Mouse (Mus musculus): Measurements from ENCODE around the gene Qtrt2. TPM values are rescaled to one million over a fixed set of nuclear protein-coding genes. Genes with fewer than 3 reads are reported as not detected.

The Qtrt2 gene
- polyA plus RNA-seq, 1 experiment from 2014 or later = 17.6 TPM

- no peaks in the 10 kb centered on the region for H3K4me1 ChIP-seq (ENCODE audit: control insufficient read depth, insufficient read depth, low read depth, low read length)
- no peak overlapping the region for H3K4me3 ChIP-seq (ENCODE audit: low read length)
- H3K9me3 ChIP-seq (ENCODE audit: control insufficient read depth, low read length) = no peaks in the 10 kb centered on the region
- H3K27ac ChIP-seq (ENCODE audit: low read depth, low read length) = no peak overlapping the region
- H3K27me3 ChIP-seq (replicated peaks; ENCODE audit: control insufficient read depth, insufficient read depth, low read length) = no peaks in the 10 kb centered on the region
- H3K36me3 ChIP-seq (ENCODE audit: control insufficient read depth, insufficient read depth, low read length) = no peaks in the 10 kb centered on the region
- H3K4me2 ChIP-seq (ENCODE audit: low read length) = no peak overlapping the region
- no peak overlapping the region for H3K9ac ChIP-seq (ENCODE audit: low read depth, low read length)
- no peak for ATAC-seq
These were observed 26.0 kb downstream of the Qtrt2 start for GRCm38 (mm10) chr16:43900571-43900970.

- H3K4me2 ChIP-seq (ENCODE audit: low read length) = no peak overlapping the region
- H3K9me3 ChIP-seq (ENCODE audit: control insufficient read depth, low read length) = no peaks in the 10 kb centered on the region
- no peak for ATAC-seq
- H3K9ac ChIP-seq (ENCODE audit: low read depth, low read length) = no peak overlapping the region
- no peak overlapping the region for H3K4me3 ChIP-seq (ENCODE audit: low read length)
- 94% methylated on average over 4 of the region's 4 CpGs for WGBS
- no peaks in the 10 kb centered on the region for H3K4me1 ChIP-seq (ENCODE audit: control insufficient read depth, insufficient read depth, low read depth, low read length)
- H3K36me3 ChIP-seq (ENCODE audit: control insufficient read depth, insufficient read depth, low read length) = no peaks in the 10 kb centered on the region
- no peaks in the 10 kb centered on the region for H3K27me3 ChIP-seq (replicated peaks; ENCODE audit: control insufficient read depth, insufficient read depth, low read length)
- H3K27ac ChIP-seq (ENCODE audit: low read depth, low read length) = no peak overlapping the region
These were observed 26.5 kb downstream of the Qtrt2 start for GRCm38 (mm10) chr16:43900138-43900537.

GRCm38 (mm10) chr16:43894501-43894900 is 32.1 kb downstream of the Qtrt2 start:
- H3K9ac ChIP-seq (ENCODE audit: low read depth, low read length) = no peak overlapping the region
- no peaks in the 10 kb centered on the region for H3K27me3 ChIP-seq (replicated peaks; ENCODE audit: control insufficient read depth, insufficient read depth, low read length)
- WGBS = 96% methylated on average over 8 of the region's 8 CpGs
- H3K4me1 ChIP-seq (ENCODE audit: control insufficient read depth, insufficient read depth, low read depth, low read length) = peaks cover 3% of the 10 kb centered on the region; the same call in 1 of the 2 replicates
- H3K27ac ChIP-seq (ENCODE audit: low read depth, low read length) = no peak overlapping the region
- H3K4me2 ChIP-seq (ENCODE audit: low read length) = no peak overlapping the region
- no peaks in the 10 kb centered on the region for H3K36me3 ChIP-seq (ENCODE audit: control insufficient read depth, insufficient read depth, low read length)
- H3K4me3 ChIP-seq (ENCODE audit: low read length) = no peak overlapping the region
- no peaks in the 10 kb centered on the region for H3K9me3 ChIP-seq (ENCODE audit: control insufficient read depth, low read length)
- no peak for ATAC-seq

- H3K36me3 ChIP-seq (ENCODE audit: control insufficient read depth, insufficient read depth, low read length) = no peaks in the 10 kb centered on the region
- H3K27ac ChIP-seq (ENCODE audit: low read depth, low read length) = no peak overlapping the region
- no peaks in the 10 kb centered on the region for H3K9me3 ChIP-seq (ENCODE audit: control insufficient read depth, low read length)
- H3K9ac ChIP-seq (ENCODE audit: low read depth, low read length) = no peak overlapping the region
- H3K4me1 ChIP-seq (ENCODE audit: control insufficient read depth, insufficient read depth, low read depth, low read length) = peaks cover 16% of the 10 kb centered on the region
- no peaks in the 10 kb centered on the region for H3K27me3 ChIP-seq (replicated peaks; ENCODE audit: control insufficient read depth, insufficient read depth, low read length)
- no peak overlapping the region for H3K4me3 ChIP-seq (ENCODE audit: low read length)
- peak overlapping the region; percentile 71 for H3K4me2 ChIP-seq (ENCODE audit: low read length)
- 86% methylated on average over 4 of the region's 4 CpGs for WGBS
- ATAC-seq = no peak
These were observed 35.8 kb downstream of the Qtrt2 start for GRCm38 (mm10) chr16:43890747-43891336.

GRCm38 (mm10) chr16:43890005-43890336 is 36.6 kb downstream of the Qtrt2 start:
- peak overlapping the region; percentile 71 for H3K4me2 ChIP-seq (ENCODE audit: low read length)
- peaks cover 16% of the 10 kb centered on the region for H3K4me1 ChIP-seq (ENCODE audit: control insufficient read depth, insufficient read depth, low read depth, low read length)
- WGBS = 0% methylated on average over 9 of the region's 9 CpGs
- no peaks in the 10 kb centered on the region for H3K27me3 ChIP-seq (replicated peaks; ENCODE audit: control insufficient read depth, insufficient read depth, low read length)
- H3K4me3 ChIP-seq (ENCODE audit: low read length) = peak overlapping the region; percentile 69
- ATAC-seq = peak; percentile 96
- H3K9ac ChIP-seq (ENCODE audit: low read depth, low read length) = peak overlapping the region; percentile 86
- no peaks in the 10 kb centered on the region for H3K36me3 ChIP-seq (ENCODE audit: control insufficient read depth, insufficient read depth, low read length)
- H3K9me3 ChIP-seq (ENCODE audit: control insufficient read depth, low read length) = no peaks in the 10 kb centered on the region
- peak overlapping the region; percentile 79 for H3K27ac ChIP-seq (ENCODE audit: low read depth, low read length)

- Histone ChIP-seq H3K36me3 (ENCODE audit: control insufficient read depth, insufficient read depth, low read length) (no peaks in the 10 kb centered on the region), H3K9ac (ENCODE audit: low read depth, low read length) (peak within 1 kb of the TSS; percentile 86), H3K9me3 (ENCODE audit: control insufficient read depth, low read length) (no peaks in the 10 kb centered on the region), H3K4me1 (ENCODE audit: control insufficient read depth, insufficient read depth, low read depth, low read length) (peaks cover 16% of the 10 kb centered on the region), H3K27ac (ENCODE audit: low read depth, low read length) (peak within 1 kb of the TSS; percentile 79), H3K27me3 (replicated peaks; ENCODE audit: control insufficient read depth, insufficient read depth, low read length) (no peaks in the 10 kb centered on the region), H3K4me3 (ENCODE audit: low read length) (peak within 1 kb of the TSS; percentile 69), H3K4me2 (ENCODE audit: low read length) (peak within 1 kb of the TSS; percentile 87)
- under 1% methylated on average over 32 of the region's 33 CpGs for WGBS
- peak; percentile 100 for ATAC-seq
These were observed 37.2 kb downstream of the Qtrt2 start, which contains the start of gene Ccdc191 for GRCm38 (mm10) chr16:43889208-43890004. TSS of gene Ccdc191 (plus strand) at chr16:43889800.

GRCm38 (mm10) chr16:43882329-43882728 is 44.3 kb downstream of the Qtrt2 start:
- H3K4me3 ChIP-seq (ENCODE audit: low read length) = no peak overlapping the region
- H3K4me2 ChIP-seq (ENCODE audit: low read length) = no peak overlapping the region
- no peaks in the 10 kb centered on the region for H3K4me1 ChIP-seq (ENCODE audit: control insufficient read depth, insufficient read depth, low read depth, low read length)
- H3K27ac ChIP-seq (ENCODE audit: low read depth, low read length) = no peak overlapping the region
- 94% methylated on average over 2 of the region's 2 CpGs for WGBS
- H3K27me3 ChIP-seq (replicated peaks; ENCODE audit: control insufficient read depth, insufficient read depth, low read length) = no peaks in the 10 kb centered on the region
- H3K36me3 ChIP-seq (ENCODE audit: control insufficient read depth, insufficient read depth, low read length) = peaks cover 5% of the 10 kb centered on the region; the same call in 1 of the 2 replicates
- no peak overlapping the region for H3K9ac ChIP-seq (ENCODE audit: low read depth, low read length)
- ATAC-seq = no peak
- no peaks in the 10 kb centered on the region for H3K9me3 ChIP-seq (ENCODE audit: control insufficient read depth, low read length)

- WGBS = 60% methylated on average over 3 of the region's 3 CpGs
- Histone ChIP-seq H3K4me1 (ENCODE audit: control insufficient read depth, insufficient read depth, low read depth, low read length) (no peaks in the 10 kb centered on the region), H3K4me2 (ENCODE audit: low read length) (no peak overlapping the region), H3K9ac (ENCODE audit: low read depth, low read length) (no peak overlapping the region), H3K27ac (ENCODE audit: low read depth, low read length) (no peak overlapping the region), H3K4me3 (ENCODE audit: low read length) (no peak overlapping the region), H3K27me3 (replicated peaks; ENCODE audit: control insufficient read depth, insufficient read depth, low read length) (no peaks in the 10 kb centered on the region), H3K36me3 (ENCODE audit: control insufficient read depth, insufficient read depth, low read length) (peaks cover 6% of the 10 kb centered on the region; the same call in 1 of the 2 replicates), H3K9me3 (ENCODE audit: control insufficient read depth, low read length) (no peaks in the 10 kb centered on the region)
- ATAC-seq = no peak
These were observed 45.0 kb downstream of the Qtrt2 start for GRCm38 (mm10) chr16:43881636-43882035.

- WGBS = 89% methylated on average over 6 of the region's 6 CpGs
- Histone ChIP-seq H3K36me3 (ENCODE audit: control insufficient read depth, insufficient read depth, low read length) (peaks cover 9% of the 10 kb centered on the region), H3K4me1 (ENCODE audit: control insufficient read depth, insufficient read depth, low read depth, low read length) (no peaks in the 10 kb centered on the region), H3K9me3 (ENCODE audit: control insufficient read depth, low read length) (no peaks in the 10 kb centered on the region), H3K27me3 (replicated peaks; ENCODE audit: control insufficient read depth, insufficient read depth, low read length) (no peaks in the 10 kb centered on the region), H3K4me2 (ENCODE audit: low read length) (no peak overlapping the region), H3K9ac (ENCODE audit: low read depth, low read length) (no peak overlapping the region), H3K4me3 (ENCODE audit: low read length) (no peak overlapping the region), H3K27ac (ENCODE audit: low read depth, low read length) (no peak overlapping the region)
- ATAC-seq = no peak
These were observed 46.8 kb downstream of the Qtrt2 start for GRCm38 (mm10) chr16:43879769-43880168.
